Mouse (Mus musculus) midbrain, postnatal 0 days (tissue): ENCODE measurements around the gene Xaf1. TPM values are rescaled to one million over a fixed set of nuclear protein-coding genes. Genes with fewer than 3 reads are reported as not detected.
A peak's percentile ranks its signal among the peaks of the same experiment; 100 is the strongest.
"Not testable (repeated sequence)": the region's sequence is repeated elsewhere in the genome, so short reads cannot be mapped to it uniquely, and the experiment has no call there.

ENCODE experiments used
- ATAC-seq: fragments of 200-750 bp; cut with Nextera tagmentation; 2 replicates; pipeline ENCODE4 v1.8.0; 2017; ENCODE audit warnings: moderate number of reproducible peaks, mild to moderate bottlenecking, moderate TSS enrichment, moderate library complexity; ENCODE audit not compliant: low FRiP score
- DNase-seq: peaks from one replicate; pipeline ENCODE4 v3.0.0-alpha.2; 2015; ENCODE audit warnings: low spot score
- H3K27ac ChIP-seq: fragments of 300-500 bp; sonication (generic); 2 replicates; pipeline ENCODE4 v1.5.1; 2014; ENCODE audit warnings: low read depth, mild to moderate bottlenecking, low read length, mixed read lengths
- H3K27me3 ChIP-seq: fragments of 300-500 bp; sonication (generic); 2 replicates; pipeline ENCODE4 v1.6.1; 2014; ENCODE audit warnings: low read length, control low read depth, mixed read lengths; ENCODE audit not compliant: insufficient read depth
- H3K36me3 ChIP-seq: fragments of 300-500 bp; sonication (generic); 2 replicates; pipeline ENCODE4 v1.6.1; 2014; ENCODE audit warnings: low read length, control low read depth, mixed read lengths; ENCODE audit not compliant: insufficient read depth
- H3K4me1 ChIP-seq: fragments of 300-500 bp; sonication (generic); 2 replicates; pipeline ENCODE4 v1.6.1; 2014; ENCODE audit warnings: mild to moderate bottlenecking, control low read depth, antibody characterized with exemption, low read length, mixed read lengths; ENCODE audit not compliant: insufficient read depth
- H3K4me2 ChIP-seq: fragments of 300-500 bp; sonication (generic); 2 replicates; pipeline ENCODE4 v1.6.1; 2014; ENCODE audit warnings: low read depth, mild to moderate bottlenecking, low read length, mixed read lengths; ENCODE audit not compliant: poor library complexity, severe bottlenecking
- H3K4me3 ChIP-seq: fragments of 300-500 bp; sonication (generic); 2 replicates; pipeline ENCODE4 v1.5.1; 2014; ENCODE audit warnings: low read depth, mild to moderate bottlenecking, low read length, moderate library complexity
- H3K9ac ChIP-seq: fragments of 300-500 bp; sonication (generic); replicated peaks from 2 replicates; pipeline ENCODE4 v1.6.1; 2014; ENCODE audit warnings: mild to moderate bottlenecking, low read length, moderate library complexity, mixed read lengths; ENCODE audit not compliant: poor library complexity, severe bottlenecking
- H3K9me3 ChIP-seq: fragments of 300-500 bp; sonication (generic); 2 replicates; pipeline ENCODE4 v1.6.1; 2016; ENCODE audit warnings: low read length, control low read depth
- CTCF ChIP-seq: IDR thresholded peaks from 2 replicates; pipeline ENCODE4 v1.5.1; 2016; ENCODE audit warnings: antibody characterized with exemption, mild to moderate bottlenecking
- WGBS: fragments of 180-500 bp; shearing (Covaris S2); extraction: QIAGEN DNeasy Blood & Tissue Kit; methylation state at CpG from one replicate; pipeline ENCODE4 v1.1.7; 2014; 5-methylcytosine and 5-hydroxymethylcytosine counted together
- polyA plus RNA-seq: library from polyadenylated mRNA; unstranded; fragments of >200 nt; fragmentation: Nextera tagmentation; extraction: Ambion mirVana; gene quantifications from 2 replicates; pipeline ENCODE4 v1.2.1, GENCODE M21; 2015
- total RNA-seq: library from RNA; depleted of rRNA; stranded (reverse); fragments of >200 nt; gene quantifications from 2 replicates; pipeline ENCODE4 v1.2.3, GENCODE M21; 2014

Gene Xaf1
- total and polyA plus RNA-seq, 2 experiments from 2014 or later, result 0.93 to 6.0 TPM

DNA sequence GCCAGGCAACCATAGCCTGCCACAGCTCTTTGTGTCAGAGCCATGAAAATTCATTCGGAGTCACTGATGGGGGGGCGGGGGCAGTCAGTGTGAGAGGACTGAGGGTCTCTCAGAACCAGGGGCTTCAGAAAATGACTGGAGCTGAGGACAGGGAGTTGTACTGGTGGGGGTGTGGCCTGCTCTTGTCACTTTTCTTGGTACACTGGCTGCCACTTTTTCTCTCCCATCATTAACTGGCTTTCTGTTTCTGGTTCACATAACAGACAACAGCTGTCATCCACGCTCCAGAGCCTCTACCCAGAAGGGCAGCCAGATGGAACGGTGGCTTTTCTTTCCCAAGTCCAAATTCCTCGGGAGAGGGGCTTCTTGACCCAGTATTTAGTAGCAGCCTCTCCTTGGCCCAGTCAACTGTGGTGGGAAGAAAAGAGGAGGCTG lies 37.0 kb downstream of the Xaf1 start:
- Histone ChIP-seq H3K4me3 (no peak overlapping the region), H3K36me3 (no peaks in the 10 kb centered on the region), H3K9me3 (no peaks in the 10 kb centered on the region), H3K4me2 (no peak overlapping the region), H3K27ac (no peak overlapping the region; the same call in 1 of the 2 replicates), H3K9ac (no peak overlapping the region), H3K4me1 (no peaks in the 10 kb centered on the region), H3K27me3 (no peaks in the 10 kb centered on the region)
- WGBS, result 17% methylated on average over 5 of the region's 5 CpGs
- DNase-seq, result peak; percentile 77
- TF ChIP-seq CTCF, result no peak
- ATAC-seq, result peak; percentile 44; the same call in 1 of the 2 replicates

DNA sequence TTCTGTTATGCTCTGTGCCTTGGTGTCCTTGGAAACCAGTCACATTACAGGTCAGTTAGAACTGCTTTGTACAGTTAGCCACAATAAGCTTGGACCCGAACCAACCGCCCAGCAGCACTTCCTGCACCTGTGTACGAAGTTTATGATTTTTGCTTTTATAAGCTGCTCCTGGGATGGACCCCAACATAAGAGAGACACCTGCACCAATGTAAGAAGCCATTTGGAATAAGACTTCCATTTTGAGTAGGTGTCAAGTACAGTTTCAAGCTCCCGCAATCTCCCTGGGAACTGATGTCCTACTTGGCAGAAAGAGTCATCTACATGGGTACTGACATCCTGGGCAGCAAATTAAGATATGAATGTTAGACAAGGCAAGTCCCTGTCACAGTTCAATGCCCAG lies 38.3 kb downstream of the Xaf1 start:
- TF ChIP-seq CTCF, result no peak
- no peak overlapping the region for H3K9ac ChIP-seq
- H3K27ac ChIP-seq, result no peak overlapping the region
- WGBS, result 70% methylated on average over 4 of the region's 4 CpGs
- no peak overlapping the region for H3K4me2 ChIP-seq
- no peaks in the 10 kb centered on the region for H3K4me1 ChIP-seq
- no peak for DNase-seq
- ATAC-seq, result no peak
- no peaks in the 10 kb centered on the region for H3K27me3 ChIP-seq
- H3K4me3 ChIP-seq, result no peak overlapping the region
- no peaks in the 10 kb centered on the region for H3K36me3 ChIP-seq
- no peaks in the 10 kb centered on the region for H3K9me3 ChIP-seq

GRCm38 (mm10) chr11:72342549-72343237 lies 41.3 kb downstream of the Xaf1 start:
- peak overlapping the region; percentile 36 for H3K4me2 ChIP-seq
- 6% methylated on average over 7 of the region's 7 CpGs for WGBS

GRCm38 (mm10) chr11:72343238-72343625 lies 41.8 kb downstream of the Xaf1 start:
- ATAC-seq, H3K9ac ChIP-seq, H3K36me3 ChIP-seq, H3K9me3 ChIP-seq, H3K4me3 ChIP-seq, H3K4me2 ChIP-seq, H3K4me1 ChIP-seq, H3K27me3 ChIP-seq, H3K27ac ChIP-seq, DNase-seq: not testable (repeated sequence)
- WGBS, result 92% methylated on average over 5 of the region's 5 CpGs

More at GRCm38 (mm10) chr11:72342549-72343237, 41.3 kb downstream of the Xaf1 start:
- H3K36me3 ChIP-seq, result no peaks in the 10 kb centered on the region
- peak; percentile 92 for TF ChIP-seq CTCF
- no peak overlapping the region for H3K4me3 ChIP-seq
- H3K9me3 ChIP-seq, result no peaks in the 10 kb centered on the region
- no peak overlapping the region for H3K27ac ChIP-seq
- H3K9ac ChIP-seq, result no peak overlapping the region
- H3K27me3 ChIP-seq, result no peaks in the 10 kb centered on the region
- ATAC-seq (peak; percentile 77), DNase-seq (peak; percentile 88)
- H3K4me1 ChIP-seq, result no peaks in the 10 kb centered on the region

DNA sequence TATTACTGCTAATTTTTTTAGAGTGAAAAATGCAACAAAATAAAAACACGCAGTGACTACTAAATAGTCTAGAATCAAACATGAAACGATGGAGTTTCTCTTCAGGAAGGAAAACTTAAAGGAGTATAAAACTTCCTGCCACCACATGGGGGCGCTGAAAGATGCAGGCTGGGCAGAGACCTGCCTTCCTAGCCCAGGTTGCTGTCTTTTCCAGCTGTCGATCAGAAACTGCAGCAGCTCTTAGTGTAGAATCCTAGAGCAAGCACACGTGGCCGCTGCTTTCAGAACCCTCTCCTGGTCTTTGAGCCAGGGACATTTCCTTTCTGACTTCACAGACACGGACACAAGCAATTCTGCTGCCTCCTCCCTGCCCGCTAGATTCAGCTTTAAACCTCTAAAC lies 42.5 kb downstream of the Xaf1 start:
- Histone ChIP-seq H3K36me3 (no peaks in the 10 kb centered on the region), H3K9me3 (no peaks in the 10 kb centered on the region), H3K4me2 (no peak overlapping the region), H3K27me3 (no peaks in the 10 kb centered on the region), H3K4me1 (no peaks in the 10 kb centered on the region), H3K4me3 (no peak overlapping the region), H3K9ac (0 out of 2 replicates have a peak overlapping the region, but pooled peaks have one; percentile 5), H3K27ac (no peak overlapping the region)
- DNase-seq, result peak; percentile 75
- peak; percentile 86 for TF ChIP-seq CTCF
- ATAC-seq, result no peak
- WGBS, result 25% methylated on average over 8 of the region's 8 CpGs

DNA sequence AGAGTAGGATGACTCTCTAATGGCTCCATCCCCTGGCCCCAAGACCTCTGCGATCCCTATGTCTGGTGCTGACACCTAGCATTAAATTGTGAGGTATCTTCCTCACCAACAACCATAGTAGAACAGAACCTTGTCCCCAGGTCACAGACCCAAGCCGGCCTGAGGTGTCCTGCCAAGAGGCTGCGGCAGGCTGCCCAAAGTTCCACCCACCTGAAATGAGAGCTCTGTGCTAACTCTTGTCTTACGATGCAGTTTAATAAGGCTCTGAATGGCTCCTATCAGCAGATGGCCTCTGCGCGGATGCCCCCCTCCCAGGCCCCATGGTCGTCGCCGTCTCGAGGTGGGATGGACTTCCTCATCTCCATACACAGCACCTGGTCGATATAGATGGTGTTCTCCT lies 43.1 kb downstream of the Xaf1 start:
- ATAC-seq (no peak), DNase-seq (no peak)
- 91% methylated on average over 11 of the region's 11 CpGs for WGBS
- no peaks in the 10 kb centered on the region for H3K4me1 ChIP-seq
- H3K27ac ChIP-seq, result no peak overlapping the region
- no peak overlapping the region for H3K4me3 ChIP-seq
- H3K27me3 ChIP-seq, result no peaks in the 10 kb centered on the region
- H3K9ac ChIP-seq, result 0 out of 2 replicates have a peak overlapping the region, but pooled peaks have one; percentile 5
- TF ChIP-seq CTCF, result no peak
- no peaks in the 10 kb centered on the region for H3K9me3 ChIP-seq
- H3K4me2 ChIP-seq, result no peak overlapping the region
- H3K36me3 ChIP-seq, result no peaks in the 10 kb centered on the region
